Mouse (Mus musculus) inflammation-experienced regulatory T-cells, adult 6 months (primary cell): ENCODE data around the gene Rragb. TPM values are rescaled to one million over a fixed set of nuclear protein-coding genes. Genes with fewer than 3 reads are reported as not detected.
A peak's percentile ranks its signal among the peaks of the same experiment; 100 is the strongest.
"Not testable (repeated sequence)": the region's sequence is repeated elsewhere in the genome, so short reads cannot be mapped to it uniquely, and the experiment has no call there.

Source experiments
- ATAC-seq: one replicate; pipeline ENCODE4 v1.8.0; 2017
- polyA plus RNA-seq, 3 experiments: library from polyadenylated mRNA; unstranded; fragments of 100-300 nt; shearing (Covaris generic); gene quantifications; one replicate each; pipeline ENCODE4 v1.2.1; 2017

The Rragb gene
- polyA plus RNA-seq = 1 to 10 TPM; 4.2 to 8.9 (median 6.6) TPM

DNA sequence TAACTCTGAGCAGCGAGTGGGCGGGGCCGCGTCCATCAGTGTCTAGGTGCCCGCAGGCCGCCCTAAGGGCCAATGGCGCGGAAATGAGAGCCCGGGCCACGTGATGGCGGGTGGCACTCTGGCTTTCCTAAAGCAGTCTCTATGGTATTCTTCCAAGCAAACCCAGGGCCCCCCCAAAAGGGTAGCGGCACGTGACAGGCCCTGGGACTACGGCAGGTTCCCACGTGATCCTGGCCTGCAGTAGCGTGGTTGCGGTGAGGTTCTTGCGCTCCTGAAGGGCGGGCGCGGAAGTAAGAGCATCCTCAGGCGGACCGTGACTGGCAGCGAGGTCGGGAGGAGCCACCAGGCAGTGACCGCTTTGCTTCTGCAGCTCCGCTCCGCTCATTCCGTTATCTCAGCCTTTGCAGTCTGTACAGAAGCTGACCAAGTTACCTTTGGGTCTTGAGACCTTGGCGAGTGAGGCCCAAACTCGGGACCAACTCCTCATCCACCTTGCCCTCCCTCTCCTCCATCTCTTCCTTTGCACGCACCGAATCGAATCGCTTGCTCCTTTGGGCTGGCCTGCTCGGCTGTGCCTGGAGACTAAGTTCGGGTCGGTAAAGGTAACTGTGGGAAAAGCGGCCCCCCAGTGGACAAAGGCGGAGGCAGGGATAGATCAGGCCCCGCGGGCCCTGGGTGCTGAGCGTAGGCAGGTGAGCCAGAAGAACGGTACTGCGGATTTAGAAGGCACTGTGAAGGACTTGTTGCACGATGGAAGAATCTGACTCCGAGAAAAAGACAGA is at the start of gene Rragb:
Rragb (plus strand) TSS at position 248 of the 782 bp plus-strand sequence.
- ATAC-seq = peak; percentile 94

GRCm38 (mm10) chrX:153118486-153118885 is 21.3 kb upstream of the Rragb start, which contains the start of gene Foxr2:
Foxr2 (plus strand) TSS chrX:153118786.
- ATAC-seq = no peak

GRCm38 (mm10) chrX:153119013-153119412 is 20.8 kb upstream of the Rragb start:
- ATAC-seq = no peak

DNA sequence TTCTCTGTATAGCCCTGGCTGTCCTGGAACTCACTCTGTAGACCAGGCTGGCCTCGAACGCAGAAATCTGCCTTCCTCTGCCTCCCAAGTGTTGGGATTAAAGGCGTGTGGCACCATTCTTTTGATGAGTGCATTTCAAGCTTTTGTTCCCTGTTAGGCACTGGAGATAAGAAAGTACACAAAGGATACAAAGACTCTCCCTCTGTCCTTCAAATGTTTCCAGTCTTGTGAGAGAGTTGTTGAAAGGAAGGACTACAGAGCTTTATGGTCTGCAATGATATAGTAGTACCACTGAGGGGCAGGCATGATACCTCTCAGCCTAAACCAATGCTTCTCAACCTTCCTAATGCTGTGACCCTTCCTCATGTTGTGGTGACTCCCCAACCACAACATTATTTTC is 2.9 kb downstream of the Rragb start:
- ATAC-seq = no peak

DNA sequence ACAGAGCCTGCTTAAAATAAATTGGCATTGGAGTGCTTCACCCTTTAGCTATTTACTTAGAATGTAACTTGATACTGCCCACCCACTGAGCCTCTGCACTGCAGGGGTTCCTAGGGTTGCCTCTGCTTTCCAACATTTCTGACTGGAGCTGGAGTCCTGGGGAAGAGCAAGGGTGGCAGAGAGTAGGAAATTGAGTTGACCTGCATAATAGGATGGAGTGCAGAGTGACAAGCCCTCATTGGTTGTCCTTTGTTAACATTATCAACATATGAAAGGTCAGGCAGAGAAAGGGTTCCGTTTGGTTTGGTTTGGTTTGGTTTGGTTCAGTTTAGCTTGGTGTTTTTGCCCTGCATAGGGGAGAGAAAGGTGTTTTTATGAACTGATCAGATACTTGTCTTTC is 12.0 kb downstream of the Rragb start:
- ATAC-seq = no peak

DNA sequence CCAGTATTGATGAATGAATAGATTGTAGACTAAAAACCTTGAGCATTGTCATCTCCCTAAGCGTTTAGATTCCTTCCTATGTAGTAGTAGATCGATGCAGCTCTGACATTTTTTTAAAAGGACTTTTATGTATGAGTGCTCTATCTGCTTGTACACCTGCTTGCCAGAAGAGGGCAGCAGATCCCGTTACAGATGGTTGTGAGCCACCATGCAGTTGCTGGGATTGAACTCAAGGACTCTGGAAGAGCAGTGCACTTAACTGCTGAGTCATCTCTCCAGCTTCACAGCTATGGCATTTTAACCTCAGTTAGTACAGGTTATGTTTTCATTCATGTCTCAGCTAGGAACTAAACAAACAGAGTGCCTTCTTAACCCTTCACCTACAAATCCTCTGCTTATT is 15.5 kb downstream of the Rragb start:
- ATAC-seq = peak; percentile 58

GRCm38 (mm10) chrX:153174786-153175185 is 35.0 kb downstream of the Rragb start:
- peak; percentile 38 for ATAC-seq

- ATAC-seq = no peak
Observed at GRCm38 (mm10) chrX:153182221-153182620, 42.4 kb downstream of the Rragb start.

- ATAC-seq = not testable (repeated sequence)
Observed at GRCm38 (mm10) chrX:153199185-153199584, 59.4 kb downstream of the Rragb start.

DNA sequence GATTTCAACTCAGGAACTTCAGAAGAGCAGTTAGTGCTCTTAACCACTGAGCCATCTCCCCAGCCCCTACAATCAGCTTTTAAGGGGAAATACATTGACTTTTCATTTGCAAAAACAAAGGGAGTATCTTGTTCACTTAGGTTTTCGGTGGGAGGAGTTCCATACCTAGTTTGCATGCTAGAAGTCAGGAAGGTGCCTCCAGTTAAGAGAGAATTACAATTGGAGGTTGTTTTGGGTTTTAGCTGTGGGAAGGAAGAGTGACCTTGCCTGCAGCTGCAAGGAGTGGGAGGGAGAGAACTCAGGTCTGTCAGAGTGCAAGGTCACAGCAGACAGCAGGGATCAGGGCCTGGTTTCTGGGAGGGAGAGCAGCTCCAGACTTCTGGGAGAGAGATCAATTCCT is 71.3 kb downstream of the Rragb start:
- no peak for ATAC-seq

Other genes with a start within 250 kb of the Rragb start
- under 1 TPM in 2 of 3 experiments, not detected in 1; 0.15 to 0.74 TPM for gene Usp51, start 133.5 kb upstream of the Rragb start, polyA plus RNA-seq
- 1 to 10 TPM; 1.0 to 3.1 (median 1.5) TPM for gene Mageh1, start 102.4 kb upstream of the Rragb start, polyA plus RNA-seq
- gene Foxr2, start 21.2 kb upstream of the Rragb start, polyA plus RNA-seq = not detected
- gene Klf8, start 97.5 kb downstream of the Rragb start, polyA plus RNA-seq = 1 to 10 TPM in 2 of 3 experiments, under 1 TPM in 1; 0.85 to 2.5 (median 1.0) TPM